Mouse (Mus musculus) MEL (cell line): ENCODE measurements at regions not wholly inside any gene's neighbourhood (a gene's known extent, or its start where the extent isn't known, plus 50 kb on each side); places are given as distances from the start of the nearest gene placed in this dataset.

Experiments used
- DNase-seq: peaks from one replicate; pipeline ENCODE4 v3.0.0; 2011; ENCODE audit warnings: low read depth, low spot score
- H3K27ac ChIP-seq: 2 replicates; pipeline ENCODE4 v1.5.1; 2012; ENCODE audit warnings: low read depth, mild to moderate bottlenecking, control low read depth, low read length, moderate library complexity; ENCODE audit not compliant: control insufficient read depth
- H3K27me3 ChIP-seq, 2 experiments: fragments of 150-350 bp in 1 of 2; sonication (generic) in 1 of 2; 2 replicates each; pipeline ENCODE4 v1.6.1; 2012; ENCODE audit warnings: low read length in 2 of 2, mild to moderate bottlenecking in 2 of 2, improper control_type of control experiment in 1 of 2, moderate library complexity in 1 of 2; ENCODE audit not compliant: insufficient read depth in 2 of 2, control insufficient read depth in 1 of 2
- H3K36me3 ChIP-seq, 2 experiments: 2 replicates each; pipeline ENCODE4 v1.6.1; 2012 to 2014; ENCODE audit warnings: low read length in 2 of 2, improper control_type of control experiment in 1 of 2, inconsistent platforms in 1 of 2, mild to moderate bottlenecking in 1 of 2; ENCODE audit not compliant: insufficient read depth in 2 of 2, control insufficient read depth in 1 of 2
- H3K4me1 ChIP-seq, 2 experiments: fragments of 150-350 bp in 1 of 2; sonication (generic) in 1 of 2; 2 replicates each; pipeline ENCODE4 v1.6.1; 2012; ENCODE audit warnings: low read length in 2 of 2, improper control_type of control experiment in 1 of 2, mild to moderate bottlenecking in 1 of 2; ENCODE audit not compliant: insufficient read depth in 2 of 2, control insufficient read depth in 1 of 2
- H3K4me3 ChIP-seq, 2 experiments: fragments of 150-350 bp in 1 of 2; sonication (generic) in 1 of 2; 2 replicates each; pipeline ENCODE4 v1.5.1; 2012; ENCODE audit warnings: low read depth in 2 of 2, low read length in 2 of 2, mild to moderate bottlenecking in 2 of 2, moderate library complexity in 2 of 2, control low read depth in 1 of 2, improper control_type of control experiment in 1 of 2; ENCODE audit not compliant: control insufficient read depth in 1 of 2, insufficient read depth in 1 of 2
- H3K79me2 ChIP-seq: 2 replicates; pipeline ENCODE4 v1.6.1; 2012; ENCODE audit warnings: mild to moderate bottlenecking, low read length, moderate library complexity; ENCODE audit not compliant: control insufficient read depth, poor library complexity, insufficient read depth
- H3K9ac ChIP-seq: 2 replicates; pipeline ENCODE4 v1.6.1; 2012; ENCODE audit warnings: low read depth, mild to moderate bottlenecking, control low read depth, low read length, moderate library complexity; ENCODE audit not compliant: control insufficient read depth, poor library complexity, severe bottlenecking
- H3K9me3 ChIP-seq: fragments of 150-350 bp; sonication (generic); replicated peaks from 2 replicates; pipeline ENCODE4 v1.6.1; 2012; ENCODE audit warnings: mild to moderate bottlenecking, low read length, improper control_type of control experiment, moderate library complexity; ENCODE audit not compliant: insufficient read depth
- BHLHE40 ChIP-seq: IDR thresholded peaks from 2 replicates; pipeline ENCODE4 v1.6.1; 2012; ENCODE audit warnings: low read depth, mild to moderate bottlenecking, inconsistent platforms, low read length, improper control_type of control experiment, borderline replicate concordance
- CTCF ChIP-seq, 3 experiments: IDR thresholded peaks in 2 of 3; conservative IDR thresholded peaks in 1 of 3; 2 replicates each; pipeline ENCODE4 v1.5.1; 2011 to 2012; ENCODE audit warnings: low read length in 3 of 3, low read depth in 2 of 3, mild to moderate bottlenecking in 2 of 3, improper control_type of control experiment in 1 of 3, inconsistent platforms in 1 of 3, mixed read lengths in 1 of 3, moderate library complexity in 1 of 3; ENCODE audit not compliant: control insufficient read depth in 1 of 3, insufficient read depth in 1 of 3, poor library complexity in 1 of 3, severe bottlenecking in 1 of 3
- E2F4 ChIP-seq: IDR thresholded peaks from 2 replicates; pipeline ENCODE4 v1.6.1; 2011; ENCODE audit warnings: low read depth, low read length, improper control_type of control experiment, borderline replicate concordance
- ELF1 ChIP-seq: IDR thresholded peaks from 2 replicates; pipeline ENCODE4 v1.6.1; 2014; ENCODE audit warnings: low read depth, mild to moderate bottlenecking, inconsistent platforms, low read length, improper control_type of control experiment, moderate library complexity
- EP300 ChIP-seq, 2 experiments: IDR thresholded peaks; 2 replicates each; pipeline ENCODE4 v1.6.1; 2011; ENCODE audit warnings: improper control_type of control experiment in 2 of 2, low read length in 2 of 2, low read depth in 1 of 2, mild to moderate bottlenecking in 1 of 2
- GATA1 ChIP-seq: IDR thresholded peaks from 2 replicates; pipeline ENCODE4 v1.6.1; 2011; ENCODE audit warnings: low read depth, low read length, improper control_type of control experiment
- KAT2A ChIP-seq: conservative IDR thresholded peaks from 2 replicates; pipeline ENCODE4 v1.6.1; 2012; ENCODE audit warnings: low read depth, low read length, improper control_type of control experiment, inconsistent platforms
- MAX ChIP-seq: IDR thresholded peaks from 2 replicates; pipeline ENCODE4 v1.6.1; 2011; ENCODE audit warnings: low read length, improper control_type of control experiment
- MAZ ChIP-seq: IDR thresholded peaks from 2 replicates; pipeline ENCODE4 v1.6.1; 2012; ENCODE audit warnings: low read depth, mild to moderate bottlenecking, inconsistent platforms, low read length, improper control_type of control experiment
- MEF2A ChIP-seq: IDR thresholded peaks from 2 replicates; pipeline ENCODE4 v1.6.1; 2014; ENCODE audit warnings: low read depth, mild to moderate bottlenecking, inconsistent platforms, low read length, improper control_type of control experiment; ENCODE audit not compliant: poor library complexity, insufficient replicate concordance, severe bottlenecking; ENCODE audit errors: extremely low read depth
- SMC3 ChIP-seq: IDR thresholded peaks from 2 replicates; pipeline ENCODE4 v1.6.1; 2011; ENCODE audit warnings: low read depth, low read length, improper control_type of control experiment
- TBP ChIP-seq: IDR thresholded peaks from 2 replicates; pipeline ENCODE4 v1.8.0; 2011; ENCODE audit warnings: low read depth, low read length, improper control_type of control experiment
- USF1 ChIP-seq: IDR thresholded peaks from 2 replicates; pipeline ENCODE4 v1.6.1; 2014; ENCODE audit warnings: low read depth, mild to moderate bottlenecking, inconsistent platforms, low read length, improper control_type of control experiment, moderate library complexity
- USF2 ChIP-seq, 2 experiments: IDR thresholded peaks; 2 replicates each; pipeline ENCODE4 v1.6.1; 2011 to 2012; ENCODE audit warnings: improper control_type of control experiment in 2 of 2, low read length in 2 of 2, borderline replicate concordance in 1 of 2, inconsistent platforms in 1 of 2, low read depth in 1 of 2, mild to moderate bottlenecking in 1 of 2; ENCODE audit not compliant: insufficient read depth in 1 of 2
- ZKSCAN1 ChIP-seq: IDR thresholded peaks from 2 replicates; pipeline ENCODE4 v1.6.1; 2012; ENCODE audit warnings: low read depth, mild to moderate bottlenecking, inconsistent platforms, low read length, improper control_type of control experiment, moderate library complexity
- ZMIZ1 ChIP-seq: IDR thresholded peaks from 2 replicates; pipeline ENCODE4 v1.6.1; 2012; ENCODE audit warnings: low read depth, mild to moderate bottlenecking, inconsistent platforms, low read length, improper control_type of control experiment, moderate library complexity

- no peak overlapping the region for H3K9ac ChIP-seq
- H3K9me3 ChIP-seq, result no peaks in the 10 kb centered on the region
- H3K27ac ChIP-seq, result no peak overlapping the region
- H3K4me3 ChIP-seq, result no peak overlapping the region
- DNase-seq, result peak; percentile 58
- TF ChIP-seq KAT2A, result no peak
- no peak for TF ChIP-seq BHLHE40
- peak in 1 of 2 experiments; percentile 52; a peak in 2 of 4 replicates for TF ChIP-seq EP300 (IDR thresholded peaks at IDR 0.05; ENCODE audit: low read depth in 1 of 2, low read length in 2 of 2)
- TF ChIP-seq E2F4, result no peak
- TF ChIP-seq ZMIZ1, result no peak
- H3K36me3 ChIP-seq, result no peaks in the 10 kb centered on the region
- H3K4me1 ChIP-seq, result no peaks in the 10 kb centered on the region; a peak in 1 of 4 replicates
- H3K27me3 ChIP-seq, result no peaks in the 10 kb centered on the region
- H3K79me2 ChIP-seq, result no peaks in the 10 kb centered on the region
These were observed 226.0 kb upstream of the 1700003H04Rik start for GRCm38 (mm10) chr3:124806891-124807290.

GRCm38 (mm10) chr3:124789220-124790017, 208.5 kb upstream of the 1700003H04Rik start:
- H3K27me3 ChIP-seq, result no peaks in the 10 kb centered on the region
- H3K36me3 ChIP-seq, result no peaks in the 10 kb centered on the region
- H3K79me2 ChIP-seq, result no peaks in the 10 kb centered on the region
- no peak overlapping the region for H3K4me3 ChIP-seq
- TF ChIP-seq USF2 (IDR thresholded peaks at IDR 0.05; ENCODE audit: borderline replicate concordance in 1 of 2, insufficient read depth in 1 of 2, low read depth in 1 of 2, low read length in 2 of 2) (no peak), CTCF (IDR thresholded peaks at IDR 0.05 in 2 of 3, conservative IDR thresholded peaks at IDR 0.05 in 1 of 3; ENCODE audit: control insufficient read depth in 1 of 3, insufficient read depth in 1 of 3, low read depth in 2 of 3, low read length in 3 of 3, poor library complexity in 1 of 3, severe bottlenecking in 1 of 3) (no peak), USF1 (no peak), ZKSCAN1 (no peak)
- no peaks in the 10 kb centered on the region for H3K4me1 ChIP-seq
- no peak for DNase-seq
- H3K27ac ChIP-seq, result no peak overlapping the region
- no peak overlapping the region for H3K9ac ChIP-seq
- no peaks in the 10 kb centered on the region for H3K9me3 ChIP-seq

- no peaks in the 10 kb centered on the region for H3K36me3 ChIP-seq
- no peaks in the 10 kb centered on the region for H3K27me3 ChIP-seq
- no peak overlapping the region for H3K4me3 ChIP-seq
- TF ChIP-seq MAZ (no peak), USF2 (IDR thresholded peaks at IDR 0.05; ENCODE audit: borderline replicate concordance in 1 of 2, insufficient read depth in 1 of 2, low read depth in 1 of 2, low read length in 2 of 2) (no peak), ELF1 (no peak), SMC3 (no peak), TBP (no peak), CTCF (IDR thresholded peaks at IDR 0.05 in 2 of 3, conservative IDR thresholded peaks at IDR 0.05 in 1 of 3; ENCODE audit: control insufficient read depth in 1 of 3, insufficient read depth in 1 of 3, low read depth in 2 of 3, low read length in 3 of 3, poor library complexity in 1 of 3, severe bottlenecking in 1 of 3) (no peak), GATA1 (no peak), ZKSCAN1 (no peak), MAX (no peak), MEF2A (no peak)
- H3K9ac ChIP-seq, result no peak overlapping the region
- no peak overlapping the region for H3K27ac ChIP-seq
- no peaks in the 10 kb centered on the region for H3K4me1 ChIP-seq
- no peaks in the 10 kb centered on the region for H3K79me2 ChIP-seq
- no peak for DNase-seq
- H3K9me3 ChIP-seq, result no peaks in the 10 kb centered on the region
These were observed 207.3 kb upstream of the 1700003H04Rik start for GRCm38 (mm10) chr3:124788181-124788580.
